Mouse (Mus musculus) layer of hippocampus, adult 9-10 months (tissue): ENCODE results near the gene Sh3pxd2a.

Experiments
- DNase-seq: peaks from one replicate; pipeline ENCODE4 v3.0.0; 2022; ENCODE audit warnings: low spot score

The Sh3pxd2a gene

DNA sequence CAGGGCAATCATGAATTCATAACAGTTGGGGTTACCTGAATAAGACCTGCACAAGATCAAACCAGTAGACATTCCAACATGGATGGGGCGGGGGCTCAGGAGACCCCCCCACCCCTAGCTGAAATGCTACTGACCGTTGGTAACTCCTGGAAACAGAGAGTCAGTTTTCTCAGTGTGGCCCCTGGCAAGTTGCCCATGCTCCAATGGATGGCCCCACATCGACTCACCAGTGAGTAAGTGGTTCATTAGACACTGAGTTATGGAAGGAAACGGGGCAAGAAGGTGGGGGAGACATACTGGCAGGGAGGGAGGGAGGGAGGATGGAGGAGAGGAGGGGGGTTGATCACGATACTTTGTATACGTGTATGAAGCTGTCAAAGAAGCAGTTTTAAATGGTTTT lies 8.2 kb downstream of the Sh3pxd2a start:
- DNase-seq, result no peak

DNA sequence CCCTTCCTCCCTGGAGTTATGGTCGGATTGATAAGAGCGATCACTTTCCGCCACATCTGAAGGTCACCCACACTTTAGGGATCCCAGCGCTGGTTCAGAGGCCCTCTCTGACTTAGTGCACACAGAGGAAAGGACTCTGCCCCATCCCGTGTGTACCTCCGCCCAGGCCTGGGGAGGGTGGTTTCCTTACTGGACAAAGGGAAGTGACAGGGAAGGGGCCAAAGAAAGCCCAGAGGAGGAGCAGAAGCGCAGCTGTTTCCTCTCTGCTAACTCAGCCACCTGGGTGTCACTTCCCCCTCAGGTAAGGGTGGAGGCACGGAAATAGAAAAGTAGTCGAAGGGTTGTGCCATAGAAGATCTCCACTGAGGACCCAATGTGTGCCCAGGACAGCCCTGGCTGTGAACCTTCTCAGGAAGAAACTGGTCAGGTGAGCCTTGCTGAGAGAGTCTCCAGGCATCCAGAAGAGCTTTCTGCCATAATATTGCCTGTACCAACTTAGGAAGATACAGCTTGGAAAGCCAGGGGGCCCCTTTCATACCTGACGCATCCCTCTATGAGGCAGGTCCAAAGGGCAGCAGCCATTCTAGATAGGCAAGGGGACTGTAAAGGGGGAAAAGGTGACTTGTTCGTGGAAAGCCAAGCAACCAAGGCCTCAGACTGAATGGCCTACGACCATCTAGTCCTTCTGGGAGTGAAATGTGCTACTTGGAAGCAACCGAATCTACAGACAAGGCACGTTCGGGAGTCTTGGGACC lies 9.0 kb downstream of the Sh3pxd2a start:
- no peak for DNase-seq

DNA sequence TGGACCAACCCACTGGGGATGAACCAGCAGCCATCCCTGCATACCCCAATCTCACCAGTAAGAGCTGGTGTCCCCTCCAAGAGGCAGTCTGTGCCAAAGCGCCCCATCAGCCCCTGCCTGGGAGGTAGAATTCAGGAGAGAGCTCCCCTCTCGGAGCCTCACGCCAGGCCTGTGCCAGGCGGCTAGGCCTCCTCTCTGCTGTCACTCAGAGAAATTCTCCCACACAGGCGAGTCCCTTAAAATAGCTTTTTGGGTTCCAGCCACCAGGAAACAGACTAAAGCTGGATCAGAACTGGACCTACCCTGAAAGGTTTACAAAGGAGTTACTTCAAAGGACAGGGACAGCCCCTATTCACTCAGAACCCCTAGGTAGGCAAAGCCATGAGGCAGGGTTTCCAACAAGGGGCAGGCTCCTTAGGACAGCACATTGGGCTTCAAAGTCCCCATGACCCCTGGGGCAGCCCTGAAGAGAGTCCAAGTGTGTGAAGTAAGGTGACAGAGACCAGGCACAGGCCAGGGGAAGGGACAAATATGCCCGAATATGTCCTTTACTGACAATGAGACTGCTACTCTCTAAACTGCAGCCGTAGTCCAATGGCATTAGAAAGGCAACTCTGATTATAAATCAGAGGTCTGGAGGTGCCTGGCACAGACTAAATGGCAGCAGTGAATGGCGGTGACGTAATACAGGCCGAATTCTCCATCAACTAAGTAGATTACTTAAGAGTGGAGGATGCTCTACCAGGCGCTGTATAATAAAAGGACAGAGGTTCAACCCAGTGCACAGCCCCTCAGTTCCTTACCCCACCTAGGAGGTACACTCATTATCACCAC lies 9.8 kb downstream of the Sh3pxd2a start:
- DNase-seq, result no peak

DNA sequence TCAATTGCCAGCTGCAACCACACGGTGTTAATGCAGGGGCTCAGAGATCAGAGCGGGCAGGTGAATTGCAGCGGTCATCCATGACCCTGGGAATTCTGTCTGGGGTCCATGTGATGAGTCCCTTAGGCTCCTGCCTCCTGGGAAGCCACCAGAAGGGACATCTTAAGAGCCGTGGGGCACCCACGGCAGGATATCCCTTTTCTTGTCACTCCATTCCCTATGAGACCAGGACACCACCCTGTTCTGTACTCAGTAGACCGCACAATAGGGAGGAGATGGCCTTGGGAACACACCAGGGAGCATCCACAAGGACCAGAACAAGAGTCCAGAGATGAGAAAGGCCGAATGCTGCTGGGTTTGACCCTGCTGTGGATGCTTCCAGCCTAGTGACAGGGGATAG lies 10.8 kb downstream of the Sh3pxd2a start:
- no peak for DNase-seq

DNA sequence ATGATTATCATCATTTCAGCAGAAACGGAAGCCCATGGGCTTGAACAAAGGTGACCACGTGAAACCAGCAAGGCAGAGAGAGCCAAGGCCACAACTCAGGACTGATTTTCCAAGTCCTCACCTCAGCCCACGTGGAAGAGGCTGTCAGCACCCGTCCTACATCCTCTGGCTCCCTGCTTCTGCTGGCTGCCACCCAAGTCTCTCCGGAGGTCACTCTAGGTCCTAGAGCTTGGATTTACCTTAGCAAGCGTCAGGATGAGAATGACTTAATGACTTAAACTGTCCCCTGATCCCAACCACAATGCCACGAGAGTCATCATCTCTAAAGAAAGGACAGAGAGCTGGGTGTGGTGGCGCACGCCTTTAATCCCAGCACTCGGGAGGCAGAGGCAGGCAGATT lies 11.5 kb downstream of the Sh3pxd2a start:
- DNase-seq, result no peak

DNA sequence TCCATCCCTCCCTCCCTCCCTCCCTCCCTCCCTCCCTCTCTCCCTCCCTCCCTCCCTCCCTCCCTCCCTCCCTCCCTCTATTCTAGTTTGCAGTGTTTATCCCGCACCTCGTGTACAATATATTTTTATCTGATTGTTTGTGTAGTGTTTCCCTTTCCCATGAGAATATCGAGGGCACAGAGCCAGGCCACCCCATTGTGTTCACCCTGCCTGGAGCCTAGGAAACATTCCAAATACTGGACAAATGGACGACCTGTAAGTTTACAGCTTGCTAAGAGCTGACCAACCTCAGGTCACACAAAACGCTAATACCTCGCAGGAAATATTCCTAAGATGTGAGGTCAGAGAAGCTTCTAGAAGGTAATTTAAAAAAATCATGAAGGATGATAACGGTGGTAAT lies 12.0 kb downstream of the Sh3pxd2a start:
- DNase-seq, result no peak

DNA sequence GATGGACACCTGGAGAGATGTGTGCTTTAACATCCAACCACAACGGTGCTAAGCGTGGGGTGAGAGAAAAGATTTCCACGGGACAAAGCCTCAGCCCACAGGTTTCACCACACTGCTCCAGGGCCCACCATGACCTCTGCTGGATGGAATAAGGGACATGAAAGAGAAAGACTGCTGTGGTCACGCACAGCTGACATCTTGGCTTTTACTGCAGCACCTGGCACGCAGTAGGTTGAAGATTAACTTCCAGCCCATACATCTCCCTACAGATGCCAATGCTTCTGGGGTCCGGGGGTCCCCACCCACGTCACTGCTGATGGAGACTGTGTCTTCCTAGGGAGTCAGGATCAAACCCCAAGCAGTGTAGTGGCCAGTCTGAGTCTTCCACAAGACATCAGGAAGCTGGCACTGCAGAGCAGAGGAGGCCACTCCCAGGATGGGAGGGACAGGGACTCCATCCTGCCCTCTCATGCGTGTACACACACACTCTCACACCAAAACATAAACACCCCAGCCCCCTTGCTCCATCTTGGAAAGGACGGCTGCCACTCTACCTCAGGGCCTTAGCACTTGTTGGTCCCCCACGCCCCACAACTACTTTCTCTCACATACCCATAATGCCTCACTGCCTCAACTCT lies 12.6 kb downstream of the Sh3pxd2a start:
- DNase-seq, result no peak

DNA sequence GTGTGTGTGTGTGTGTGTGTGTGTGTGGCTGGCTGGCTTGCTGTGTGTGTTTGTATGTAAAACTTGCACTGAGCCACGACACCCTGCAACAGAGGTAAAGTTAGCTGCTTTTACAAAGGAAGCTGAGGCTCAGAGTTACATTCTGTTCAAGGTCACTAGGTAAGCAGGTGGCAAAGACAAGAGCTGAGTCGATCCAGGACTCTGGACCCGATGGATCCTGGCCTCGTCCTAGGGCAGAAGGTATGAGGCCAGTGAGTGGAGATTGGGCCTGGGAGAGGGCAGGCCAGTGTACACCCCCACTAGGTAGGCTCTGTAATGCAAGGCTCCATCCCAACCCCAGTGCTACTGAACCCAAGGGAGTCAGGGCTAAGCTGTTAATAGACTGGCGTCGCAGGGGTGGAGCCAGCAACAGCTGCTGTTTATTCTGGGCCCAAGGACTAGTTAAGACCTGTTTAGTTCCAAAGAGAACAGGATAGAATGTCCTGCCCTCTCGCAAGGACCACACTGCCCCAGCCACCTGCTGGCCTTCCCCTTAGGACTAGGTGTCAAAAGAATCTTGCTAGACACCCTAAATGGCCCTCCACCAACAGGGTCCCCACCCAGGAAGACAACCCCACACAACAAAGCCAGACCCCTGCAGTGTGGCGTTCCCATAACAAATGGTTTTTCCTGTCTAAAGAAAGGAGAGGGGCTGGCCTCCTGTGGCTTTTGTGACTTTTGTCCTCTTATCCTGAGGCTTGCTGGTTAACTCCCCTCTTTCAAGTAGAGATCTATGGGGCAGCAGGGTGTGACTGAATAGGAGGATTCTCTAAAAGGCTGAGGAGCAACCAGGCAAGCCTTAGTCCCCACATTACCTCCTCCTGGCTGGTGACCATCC lies 13.7 kb downstream of the Sh3pxd2a start:
- no peak for DNase-seq

DNA sequence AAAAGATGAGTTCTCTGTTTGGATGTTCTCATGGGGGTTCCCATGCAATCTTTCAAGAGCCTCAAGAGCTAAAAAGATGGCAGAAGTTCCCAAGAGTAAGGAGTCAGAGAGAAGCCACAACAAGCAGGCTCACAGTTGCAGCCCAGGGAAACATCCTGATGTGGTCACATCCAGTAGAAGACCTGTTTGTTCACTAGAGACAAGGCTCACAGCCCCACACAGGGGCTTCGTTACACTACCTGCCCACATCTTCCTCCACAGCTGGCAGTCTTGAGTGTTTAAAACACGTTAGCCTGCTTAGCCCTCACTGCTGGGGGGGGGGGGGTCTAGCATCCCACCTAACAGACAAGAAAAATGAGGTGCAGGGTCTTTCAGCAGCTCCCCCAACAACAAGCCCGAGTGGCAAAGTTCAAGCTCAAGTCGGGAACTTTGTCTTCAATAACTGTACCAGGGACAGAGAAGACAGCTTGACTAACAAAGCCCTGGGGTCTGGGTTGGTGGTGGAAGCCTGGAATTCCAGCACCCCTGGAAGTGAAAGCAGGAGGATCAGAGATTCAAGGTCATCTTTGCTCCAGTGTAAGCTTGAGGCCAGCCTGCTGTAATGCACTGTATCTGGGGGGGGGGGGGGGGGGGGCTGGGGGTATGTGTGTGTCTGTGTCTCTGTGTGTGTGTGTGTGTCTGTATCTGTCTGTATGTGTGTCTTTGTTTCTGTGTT lies 14.5 kb downstream of the Sh3pxd2a start:
- DNase-seq, result no peak

DNA sequence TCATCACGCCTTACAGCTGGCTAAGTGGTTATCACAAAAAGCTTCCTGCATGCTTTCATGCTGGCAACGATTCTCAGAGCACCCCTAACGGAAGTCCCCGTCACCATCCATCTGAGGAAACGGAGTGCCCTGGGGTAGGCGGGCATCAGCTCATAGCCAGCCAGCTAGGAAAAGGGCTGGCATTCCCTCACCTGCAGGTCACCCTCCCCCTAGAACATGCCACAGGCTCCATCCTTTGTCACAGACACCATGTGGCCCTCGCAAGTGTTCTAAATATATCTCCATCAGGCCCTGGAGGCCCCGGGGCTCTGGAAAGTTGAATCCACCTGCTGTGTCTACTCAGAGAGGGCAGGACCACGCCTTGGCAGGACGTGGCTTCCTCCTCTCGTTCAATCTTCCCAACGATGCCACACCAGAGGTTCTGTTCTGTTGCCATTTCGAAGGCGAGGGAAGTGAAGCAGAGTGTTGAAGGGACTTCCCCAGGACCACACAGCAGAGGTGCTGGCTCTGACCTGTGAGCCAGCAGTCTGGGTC lies 15.5 kb downstream of the Sh3pxd2a start:
- no peak for DNase-seq

DNA sequence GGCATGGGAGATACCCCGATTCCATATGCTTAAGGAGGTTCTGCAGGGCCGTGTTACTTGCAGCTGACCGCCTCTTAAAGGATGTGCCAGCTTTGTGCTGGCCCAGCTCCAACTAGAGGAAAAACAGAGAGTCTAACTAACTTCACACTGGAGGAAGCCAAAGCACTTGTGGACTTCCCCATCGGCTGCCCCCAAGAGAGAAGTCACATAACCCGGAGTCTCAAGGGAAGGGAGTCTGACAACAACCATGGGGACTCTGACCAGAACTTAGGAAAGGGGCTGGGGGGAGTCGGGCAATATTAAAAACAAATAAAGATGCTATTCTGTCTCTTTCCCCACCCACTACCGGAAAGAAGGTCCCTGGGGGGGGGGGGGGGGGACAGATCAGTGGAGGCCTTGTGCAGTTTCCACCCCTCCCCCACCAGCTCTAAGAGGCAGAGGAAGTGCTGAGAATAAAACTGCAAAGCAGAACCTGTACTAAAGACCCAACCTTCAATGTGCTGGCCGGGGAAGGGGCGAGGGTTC lies 17.3 kb downstream of the Sh3pxd2a start:
- no peak for DNase-seq

DNA sequence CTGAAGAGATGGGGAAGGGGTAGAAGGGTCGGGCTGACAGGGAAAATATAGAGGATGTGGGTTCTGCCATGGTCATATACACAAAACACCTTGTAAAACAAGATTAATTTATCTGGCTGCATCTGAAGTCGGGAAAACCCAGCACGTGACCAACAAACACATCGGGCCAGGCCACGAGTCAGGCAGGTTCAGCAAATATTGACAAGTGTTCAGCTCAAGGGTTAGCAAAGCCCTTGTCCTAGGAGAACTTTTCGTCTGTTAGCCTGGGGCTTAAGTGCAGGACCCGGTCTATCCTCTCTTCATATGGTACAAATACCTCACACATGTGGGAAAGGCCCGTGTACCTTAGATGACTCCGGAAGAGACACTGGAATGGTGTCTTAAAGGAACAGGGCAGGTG lies 18.1 kb downstream of the Sh3pxd2a start:
- no peak for DNase-seq

DNA sequence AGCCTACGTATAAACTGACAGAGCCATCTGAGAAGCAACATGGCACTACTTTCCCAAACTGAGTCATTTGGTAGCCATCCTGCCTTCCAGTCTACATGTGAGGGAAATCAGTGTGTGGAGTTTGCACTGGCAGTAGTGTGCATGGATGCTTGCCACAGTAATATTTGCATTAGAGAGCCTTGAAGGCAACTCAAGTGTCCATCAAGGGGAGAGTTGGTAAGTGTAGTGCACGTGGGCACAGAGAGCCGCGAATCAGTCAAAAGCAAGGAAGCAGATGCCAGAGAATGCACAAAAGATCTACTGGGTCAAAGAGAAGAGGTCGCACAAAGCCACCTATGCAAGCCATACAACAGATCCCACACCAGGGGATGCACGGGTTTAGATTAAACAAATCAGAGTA lies 18.5 kb downstream of the Sh3pxd2a start:
- no peak for DNase-seq

DNA sequence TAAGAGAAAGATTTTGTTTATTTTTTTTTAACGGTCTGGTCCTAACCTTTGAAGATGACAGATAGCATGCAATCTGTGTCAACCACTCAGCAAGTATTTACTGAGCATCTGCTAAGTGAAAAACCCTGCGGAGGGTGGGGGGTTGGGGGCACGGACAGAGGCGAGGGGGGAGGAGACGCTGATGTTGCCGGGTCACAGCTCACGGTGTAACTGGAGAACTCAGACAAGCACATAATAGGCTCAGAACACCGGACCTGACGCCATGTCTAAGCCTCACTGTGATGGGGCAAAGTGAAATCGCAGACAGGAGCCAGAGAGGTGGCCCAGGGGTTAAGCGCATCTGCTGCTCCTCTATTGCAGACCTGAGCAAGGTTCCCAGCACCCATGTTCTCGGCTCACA lies 19.7 kb downstream of the Sh3pxd2a start:
- DNase-seq, result no peak

DNA sequence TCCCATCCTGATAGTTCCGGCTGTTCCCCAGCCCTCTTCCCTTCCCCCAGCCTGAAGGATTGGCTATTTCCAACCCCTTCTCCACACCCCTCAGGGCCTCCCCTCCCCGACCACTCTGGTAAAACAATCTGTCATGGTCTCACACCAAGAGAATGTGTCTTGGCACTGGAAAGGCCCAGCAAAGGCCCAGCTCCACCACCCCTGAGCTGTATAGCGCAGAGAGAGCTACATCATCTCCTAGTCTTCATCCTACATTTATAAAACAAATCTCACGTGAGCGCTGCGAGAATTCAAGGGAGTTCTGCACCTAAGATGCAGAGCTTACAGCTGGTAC lies 21.9 kb downstream of the Sh3pxd2a start:
- no peak for DNase-seq

DNA sequence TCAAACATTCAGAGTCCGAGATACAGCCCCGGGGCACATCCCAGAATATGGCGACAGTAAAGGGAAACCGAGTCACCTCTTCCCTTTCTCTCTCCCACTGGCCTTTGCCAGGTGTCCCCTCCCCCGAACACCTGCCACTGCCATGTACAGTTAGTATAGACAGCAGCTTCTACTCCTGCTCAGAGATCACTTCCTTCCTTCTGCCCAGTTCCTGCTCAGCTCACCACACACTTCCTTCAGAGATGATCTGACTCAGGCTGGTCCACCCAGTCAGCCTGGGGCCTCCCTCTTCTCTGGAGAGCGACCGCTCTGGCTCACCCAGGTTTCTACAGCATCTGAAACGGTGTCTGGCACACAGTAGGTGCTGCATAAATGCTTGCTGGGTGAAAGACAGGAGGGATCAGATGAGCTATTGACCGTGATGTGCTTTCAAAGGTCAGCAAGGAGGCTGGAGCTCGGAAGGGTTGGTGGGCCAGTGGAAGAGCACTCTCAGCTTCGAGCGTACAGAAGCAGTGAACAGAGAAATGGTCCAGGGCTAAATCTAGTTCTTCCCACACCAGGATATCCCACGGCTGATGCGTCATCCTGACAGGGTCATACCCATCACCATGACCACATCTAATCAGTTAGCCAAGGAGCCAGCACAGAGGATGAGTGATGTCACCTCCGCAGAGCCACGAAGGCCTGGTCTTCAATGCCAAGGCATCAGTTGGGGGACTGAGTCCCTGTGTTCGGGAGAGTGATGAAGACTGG lies 22.5 kb downstream of the Sh3pxd2a start:
- no peak for DNase-seq

DNA sequence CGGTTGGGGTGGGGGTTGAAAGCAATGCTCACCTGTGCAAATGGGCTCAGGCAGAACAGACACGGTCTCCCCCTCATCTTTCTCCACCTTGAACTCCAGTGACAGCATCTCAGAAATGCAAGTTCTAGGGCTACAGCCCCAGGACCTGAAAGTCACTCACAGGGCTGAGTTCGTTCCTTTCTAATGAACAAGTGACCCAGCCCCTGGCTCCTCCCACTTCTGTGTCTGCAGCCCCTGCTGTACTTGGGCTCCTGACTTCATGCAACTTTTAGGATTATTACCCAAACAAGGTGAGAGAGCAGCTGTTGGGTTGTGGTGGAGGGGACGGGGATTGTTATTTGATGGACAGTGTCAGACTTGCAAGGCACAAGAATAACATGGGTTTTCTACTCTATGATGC lies 23.2 kb downstream of the Sh3pxd2a start:
- DNase-seq, result no peak

DNA sequence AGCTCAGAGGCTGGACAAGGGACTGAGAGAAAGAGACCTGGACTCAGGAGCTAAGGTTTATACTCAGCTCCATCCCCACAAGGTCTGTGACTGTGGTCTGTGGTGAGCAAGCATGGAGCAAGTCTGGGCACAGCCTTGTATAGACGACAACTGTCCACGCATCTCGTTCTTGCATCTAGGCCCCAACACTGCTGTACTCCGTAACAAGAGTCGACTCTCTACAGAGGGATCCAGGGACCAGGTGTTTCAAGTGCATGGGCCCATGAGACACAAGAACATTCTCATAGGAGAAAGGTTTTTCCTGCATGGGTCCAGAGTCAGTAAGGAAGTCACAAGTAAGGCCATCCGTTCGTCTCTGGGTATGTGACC lies 23.8 kb downstream of the Sh3pxd2a start:
- no peak for DNase-seq

DNA sequence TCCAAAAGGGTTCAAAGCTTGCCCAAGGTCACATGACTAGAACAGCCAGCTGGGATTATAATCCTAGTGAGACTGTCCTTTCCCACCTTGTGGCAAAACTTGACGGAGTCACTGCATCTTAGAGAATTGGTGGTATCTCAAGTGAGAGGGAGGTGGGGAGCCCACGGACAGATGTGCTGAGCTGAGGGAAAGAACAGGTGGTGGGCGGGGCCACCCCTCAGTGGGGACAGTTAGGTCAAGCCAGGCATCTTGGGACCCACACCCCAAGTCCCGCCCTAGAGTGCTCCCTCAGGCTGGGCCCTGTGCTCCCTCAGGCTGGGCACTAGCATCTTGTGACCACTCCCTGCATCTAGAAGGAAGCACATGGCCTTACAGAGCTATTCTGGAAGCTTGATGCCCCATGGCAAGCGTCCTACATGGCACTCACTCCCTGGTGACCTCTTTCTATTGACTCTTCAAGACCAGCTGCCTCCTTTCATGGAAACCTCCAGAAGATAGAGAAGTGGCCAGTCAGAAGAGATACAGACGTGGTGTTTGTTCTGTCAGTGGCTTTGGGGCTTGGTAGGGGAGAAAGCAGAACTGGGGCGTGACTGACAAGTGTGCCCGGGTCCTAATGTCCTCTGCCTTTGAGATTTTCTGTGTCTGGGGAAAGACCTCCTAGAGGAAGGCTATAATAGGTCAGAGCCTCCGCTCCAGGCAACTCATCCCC lies 24.3 kb downstream of the Sh3pxd2a start:
- DNase-seq, result no peak

DNA sequence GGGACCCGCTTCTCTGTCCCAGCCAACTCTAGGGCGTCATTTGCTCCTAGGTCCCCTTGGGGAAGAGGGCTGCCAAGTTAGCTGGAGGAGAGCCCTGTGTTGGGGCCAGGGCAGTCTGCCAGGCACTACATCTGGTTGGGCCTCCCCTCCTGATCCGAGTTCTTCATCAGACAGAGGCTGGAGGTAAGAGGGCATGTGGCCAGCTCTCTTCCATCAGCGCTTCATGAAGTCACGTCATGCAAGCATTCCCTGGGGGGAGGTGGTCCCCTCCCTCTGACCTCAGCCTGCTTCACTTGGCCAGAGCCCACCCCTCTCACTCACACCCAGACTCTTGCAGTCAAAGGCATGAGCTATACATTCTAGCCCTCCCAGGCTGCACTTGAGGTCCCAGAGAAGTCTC lies 25.8 kb downstream of the Sh3pxd2a start:
- no peak for DNase-seq
